Mouse (Mus musculus): Measurements from ENCODE around the gene Atxn2. TPM values are rescaled to one million over a fixed set of nuclear protein-coding genes. Genes with fewer than 3 reads are reported as not detected.

Atxn2 gene
- polyA plus RNA-seq, 1 experiment: 139 TPM

DNA sequence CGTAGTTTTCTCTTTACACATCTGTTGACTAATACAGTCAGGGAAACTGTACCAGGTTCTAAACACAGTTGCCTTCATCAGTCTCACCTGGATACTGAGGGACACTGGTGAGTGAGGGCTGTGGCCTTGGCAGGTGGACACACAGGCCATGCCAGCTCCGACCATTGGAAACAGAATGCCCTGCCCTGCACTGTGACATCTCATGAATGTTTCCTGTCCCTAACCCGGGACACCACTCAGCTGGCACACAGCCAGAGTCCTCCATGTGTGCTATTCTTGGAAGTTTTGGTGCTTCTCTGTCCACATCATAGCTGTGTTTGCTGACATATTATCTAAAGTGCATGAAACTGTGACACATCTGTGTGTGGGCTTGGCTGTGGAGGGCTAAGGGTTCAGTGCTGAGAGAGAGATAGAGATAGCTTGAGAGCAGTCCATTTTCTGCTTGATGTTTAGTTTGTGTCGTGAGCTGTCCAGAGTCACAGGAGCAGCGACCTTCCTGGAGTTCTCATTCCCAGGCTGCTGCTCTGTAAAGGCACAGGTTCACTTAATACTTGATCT, 98.6 kb downstream of the Atxn2 start:
- TF ChIP-seq POLR2A (IDR thresholded peaks at IDR 0.05; ENCODE audit: extremely low read depth, insufficient read depth, low read length): no peak
- TF ChIP-seq CTCF (IDR thresholded peaks at IDR 0.05; ENCODE audit: extremely low read depth, insufficient read depth, low read length): no peak
- Histone ChIP-seq H3K27ac (ENCODE audit: insufficient read depth, low read length) (no peak overlapping the region), H3K4me1 (ENCODE audit: control insufficient read depth, insufficient read depth, low read length) (peaks cover 14% of the 10 kb centered on the region), H3K4me3 (ENCODE audit: insufficient read depth, low read length) (no peak overlapping the region)

DNA sequence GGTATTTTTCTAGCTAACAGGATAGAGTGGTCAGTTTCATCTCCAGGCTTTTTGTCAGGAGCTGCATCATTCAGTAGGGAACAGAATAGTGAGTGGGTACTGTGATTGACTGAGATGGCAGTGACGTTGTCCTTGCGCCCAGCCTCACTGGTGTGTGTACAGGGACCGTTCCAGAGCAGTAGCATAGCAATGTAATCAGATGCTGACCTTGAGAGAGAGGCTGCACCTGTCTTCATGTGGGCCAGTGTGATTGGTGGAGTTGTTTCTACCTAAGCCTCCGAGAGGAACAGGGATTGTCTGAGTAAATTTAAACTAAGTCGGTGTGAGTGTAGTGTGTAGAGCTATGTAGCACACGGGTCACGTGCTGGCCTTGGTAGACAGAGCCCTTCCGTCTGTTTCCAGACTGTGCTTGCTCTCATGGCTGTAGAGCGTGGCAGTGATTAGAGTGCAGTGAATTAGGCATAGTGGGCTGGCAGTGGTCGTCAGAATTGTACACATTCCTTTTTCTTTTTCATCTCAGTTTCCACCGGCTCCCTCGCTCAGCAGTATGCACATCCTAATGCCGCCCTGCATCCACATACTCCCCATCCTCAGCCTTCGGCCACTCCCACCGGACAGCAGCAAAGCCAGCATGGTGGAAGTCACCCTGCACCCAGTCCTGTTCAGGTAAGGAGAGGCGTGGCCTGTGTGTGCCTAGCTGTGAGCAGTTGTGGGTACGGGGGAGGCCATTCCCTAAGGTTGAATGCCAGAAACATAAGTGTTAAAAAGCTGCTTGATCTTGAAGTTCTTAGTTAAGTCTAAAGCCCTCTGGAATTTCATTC, 99.4 kb downstream of the Atxn2 start:
- no peak for TF ChIP-seq CTCF (IDR thresholded peaks at IDR 0.05; ENCODE audit: extremely low read depth, insufficient read depth, low read length)
- TF ChIP-seq POLR2A (IDR thresholded peaks at IDR 0.05; ENCODE audit: extremely low read depth, insufficient read depth, low read length): no peak
- H3K4me1 ChIP-seq (ENCODE audit: control insufficient read depth, insufficient read depth, low read length): peaks cover 14% of the 10 kb centered on the region
- no peak overlapping the region for H3K4me3 ChIP-seq (ENCODE audit: insufficient read depth, low read length)
- H3K27ac ChIP-seq (ENCODE audit: insufficient read depth, low read length): no peak overlapping the region

DNA sequence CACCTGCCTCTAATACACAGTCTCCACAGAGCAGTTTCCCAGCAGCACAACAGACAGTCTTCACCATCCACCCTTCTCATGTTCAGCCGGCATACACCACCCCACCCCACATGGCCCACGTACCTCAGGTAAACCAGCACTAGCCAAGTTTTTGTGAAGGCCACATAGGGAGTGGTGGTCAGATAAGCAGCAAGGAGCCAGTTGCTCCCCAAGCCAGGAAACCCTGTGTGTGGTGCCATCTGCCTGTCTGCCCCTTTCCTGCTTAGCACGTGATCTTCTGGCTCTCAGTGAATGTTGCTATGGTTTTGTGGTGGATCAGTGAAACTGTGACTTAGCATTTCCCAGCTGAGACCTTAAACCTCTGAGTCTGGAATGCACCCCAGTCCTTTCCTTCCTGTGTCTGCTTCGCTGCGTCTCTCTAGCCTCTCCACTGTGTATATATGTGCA, 100.4 kb downstream of the Atxn2 start:
- peaks cover 14% of the 10 kb centered on the region for H3K4me1 ChIP-seq (ENCODE audit: control insufficient read depth, insufficient read depth, low read length)
- no peak for TF ChIP-seq CTCF (IDR thresholded peaks at IDR 0.05; ENCODE audit: extremely low read depth, insufficient read depth, low read length)
- TF ChIP-seq POLR2A (IDR thresholded peaks at IDR 0.05; ENCODE audit: extremely low read depth, insufficient read depth, low read length): no peak
- H3K4me3 ChIP-seq (ENCODE audit: insufficient read depth, low read length): no peak overlapping the region
- H3K27ac ChIP-seq (ENCODE audit: insufficient read depth, low read length): peak overlapping the region; percentile 30; the same call in 1 of the 2 replicates

DNA sequence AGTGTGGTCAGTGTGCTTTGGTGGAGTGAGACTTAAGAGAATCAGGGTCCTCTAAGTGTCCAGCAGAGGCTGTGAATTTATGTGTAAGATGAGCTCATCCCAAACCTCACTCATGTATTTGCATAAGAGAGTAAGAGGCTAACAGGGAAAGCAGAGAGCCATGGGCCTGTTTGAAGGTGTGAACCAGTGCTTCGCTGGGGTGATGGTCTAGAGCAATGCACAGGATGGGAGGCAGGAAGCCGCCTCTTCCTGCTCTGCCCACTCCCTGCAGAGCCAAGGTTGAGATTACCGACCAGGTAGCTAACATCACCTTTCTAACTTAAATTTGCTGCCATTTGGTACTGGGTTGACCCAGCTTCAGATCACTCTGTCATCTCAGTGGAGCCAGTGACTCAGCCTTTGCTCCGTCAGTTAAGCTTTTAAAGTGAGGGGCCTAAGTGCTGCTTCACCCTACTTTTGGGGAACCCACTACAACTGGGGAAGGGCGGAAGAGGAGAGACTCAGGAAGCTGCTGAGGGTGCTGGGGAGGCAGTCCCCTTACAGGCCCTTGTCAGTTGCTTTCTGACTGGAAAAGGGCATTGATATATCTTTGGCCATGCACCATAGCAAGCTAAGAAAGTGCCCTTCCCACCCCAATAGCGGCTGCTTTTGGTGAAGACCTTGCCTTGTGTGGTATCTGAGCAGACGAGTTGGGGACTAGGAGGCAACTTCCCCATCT, 101.5 kb downstream of the Atxn2 start:
- H3K4me3 ChIP-seq (ENCODE audit: insufficient read depth, low read length): no peak overlapping the region
- no peak overlapping the region for H3K27ac ChIP-seq (ENCODE audit: insufficient read depth, low read length)
- TF ChIP-seq CTCF (IDR thresholded peaks at IDR 0.05; ENCODE audit: extremely low read depth, insufficient read depth, low read length): no peak
- no peak for TF ChIP-seq POLR2A (IDR thresholded peaks at IDR 0.05; ENCODE audit: extremely low read depth, insufficient read depth, low read length)
- H3K4me1 ChIP-seq (ENCODE audit: control insufficient read depth, insufficient read depth, low read length): peaks cover 13% of the 10 kb centered on the region

DNA sequence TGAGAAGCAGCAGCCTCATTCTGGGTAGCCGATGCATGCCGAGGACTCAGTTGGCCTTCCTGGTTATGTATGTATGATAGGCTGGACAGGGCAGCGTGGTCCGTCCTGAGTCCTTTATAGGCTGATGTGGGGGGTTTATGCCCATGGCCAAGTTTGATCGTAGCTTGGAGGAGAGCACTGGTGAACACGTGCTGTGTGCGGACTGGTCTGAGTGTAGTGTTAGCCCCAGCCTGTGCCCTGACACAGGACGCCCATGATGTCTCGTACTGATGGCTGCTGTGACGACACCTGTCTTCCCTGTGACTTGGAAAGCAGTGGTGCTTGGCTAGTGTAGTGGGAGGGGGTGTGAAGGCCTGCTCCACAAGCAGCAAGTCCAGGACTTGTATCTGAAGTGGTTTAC, 102.6 kb downstream of the Atxn2 start:
- Histone ChIP-seq H3K27ac (ENCODE audit: insufficient read depth, low read length) (no peak overlapping the region), H3K4me1 (ENCODE audit: control insufficient read depth, insufficient read depth, low read length) (peaks cover 13% of the 10 kb centered on the region), H3K4me3 (ENCODE audit: insufficient read depth, low read length) (no peak overlapping the region)
- no peak for TF ChIP-seq POLR2A (IDR thresholded peaks at IDR 0.05; ENCODE audit: extremely low read depth, insufficient read depth, low read length)
- no peak for TF ChIP-seq CTCF (IDR thresholded peaks at IDR 0.05; ENCODE audit: extremely low read depth, insufficient read depth, low read length)

DNA sequence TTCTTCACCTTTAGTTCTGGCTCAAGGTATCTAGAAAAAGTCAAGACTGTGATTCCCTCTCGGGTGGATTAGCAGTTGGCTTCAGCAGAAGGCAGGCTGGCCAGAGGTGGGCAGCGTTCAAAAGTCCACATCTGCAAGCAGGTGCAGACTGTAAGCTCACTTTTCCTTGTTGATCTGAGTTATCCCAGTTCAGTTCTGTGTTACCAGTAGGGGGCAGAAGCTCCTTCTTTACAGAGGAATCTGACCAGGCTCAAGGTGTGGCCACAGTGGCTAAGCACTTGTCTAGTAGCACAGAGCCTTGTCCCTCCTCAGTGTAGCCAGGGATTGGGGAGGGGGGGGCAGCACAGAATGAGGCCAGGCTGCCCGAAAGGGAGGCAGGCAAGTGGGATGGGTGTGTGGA, 103.9 kb downstream of the Atxn2 start:
- H3K4me3 ChIP-seq (ENCODE audit: insufficient read depth, low read length): no peak overlapping the region
- no peak overlapping the region for H3K27ac ChIP-seq (ENCODE audit: insufficient read depth, low read length)
- TF ChIP-seq CTCF (IDR thresholded peaks at IDR 0.05; ENCODE audit: extremely low read depth, insufficient read depth, low read length): peak; percentile 56
- no peak for TF ChIP-seq POLR2A (IDR thresholded peaks at IDR 0.05; ENCODE audit: extremely low read depth, insufficient read depth, low read length)
- H3K4me1 ChIP-seq (ENCODE audit: control insufficient read depth, insufficient read depth, low read length): peaks cover 13% of the 10 kb centered on the region

DNA sequence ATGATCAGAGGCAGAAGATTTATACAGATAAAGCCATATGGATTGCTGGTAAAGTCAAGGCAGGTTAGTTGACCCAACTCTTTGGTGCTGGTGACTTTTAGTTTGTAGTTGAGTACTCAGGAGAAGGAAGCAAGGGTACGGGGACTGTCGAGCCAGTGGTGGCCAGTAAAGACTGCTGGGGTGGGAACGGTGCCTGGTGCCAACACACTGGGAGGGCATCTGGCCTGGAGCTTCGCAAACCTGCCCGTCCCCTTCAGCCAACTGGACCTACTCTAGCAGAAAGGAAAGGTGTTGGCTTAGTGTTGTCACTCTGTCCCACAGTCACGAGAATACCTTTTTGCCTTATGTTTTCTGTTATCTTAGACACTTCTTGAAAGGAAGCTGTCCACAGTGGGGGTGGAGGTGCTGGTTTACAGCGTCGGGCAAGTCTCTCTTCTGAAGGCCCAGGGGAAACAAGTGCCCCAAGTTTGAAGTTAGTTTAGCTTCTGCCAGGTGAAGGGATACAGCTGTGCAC, 104.8 kb downstream of the Atxn2 start:
- TF ChIP-seq CTCF (IDR thresholded peaks at IDR 0.05; ENCODE audit: extremely low read depth, insufficient read depth, low read length): no peak
- no peak for TF ChIP-seq POLR2A (IDR thresholded peaks at IDR 0.05; ENCODE audit: extremely low read depth, insufficient read depth, low read length)

DNA sequence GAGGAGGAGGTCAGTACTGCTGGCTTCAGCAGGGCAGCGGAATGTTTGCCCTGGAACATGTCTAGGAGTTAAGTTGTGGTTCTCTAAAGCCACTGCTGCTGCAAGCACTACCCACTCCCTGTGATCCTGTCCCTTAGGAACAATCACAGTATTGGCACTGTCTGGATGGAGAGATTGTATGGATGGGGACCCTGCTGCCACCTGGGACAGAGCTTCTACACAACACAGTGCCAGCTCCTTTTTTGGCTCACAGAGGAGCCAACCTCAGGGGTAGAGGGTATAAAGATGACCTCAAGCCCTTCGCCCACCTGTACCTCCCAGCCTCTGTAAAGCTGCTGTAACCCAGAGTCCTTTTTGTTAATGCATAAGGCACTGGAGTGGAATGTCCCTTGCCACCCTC, 105.5 kb downstream of the Atxn2 start:
- Histone ChIP-seq H3K4me1 (ENCODE audit: control insufficient read depth, insufficient read depth, low read length) (peaks cover 8% of the 10 kb centered on the region), H3K4me3 (ENCODE audit: insufficient read depth, low read length) (no peak overlapping the region), H3K27ac (ENCODE audit: insufficient read depth, low read length) (no peak overlapping the region)
- no peak for TF ChIP-seq POLR2A (IDR thresholded peaks at IDR 0.05; ENCODE audit: extremely low read depth, insufficient read depth, low read length)
- TF ChIP-seq CTCF (IDR thresholded peaks at IDR 0.05; ENCODE audit: extremely low read depth, insufficient read depth, low read length): no peak

More for the DNA sequence above, 104.8 kb downstream of the Atxn2 start:
- H3K4me1 ChIP-seq (ENCODE audit: control insufficient read depth, insufficient read depth, low read length): peaks cover 10% of the 10 kb centered on the region
- H3K4me3 ChIP-seq (ENCODE audit: insufficient read depth, low read length): no peak overlapping the region
- H3K27ac ChIP-seq (ENCODE audit: insufficient read depth, low read length): no peak overlapping the region

DNA sequence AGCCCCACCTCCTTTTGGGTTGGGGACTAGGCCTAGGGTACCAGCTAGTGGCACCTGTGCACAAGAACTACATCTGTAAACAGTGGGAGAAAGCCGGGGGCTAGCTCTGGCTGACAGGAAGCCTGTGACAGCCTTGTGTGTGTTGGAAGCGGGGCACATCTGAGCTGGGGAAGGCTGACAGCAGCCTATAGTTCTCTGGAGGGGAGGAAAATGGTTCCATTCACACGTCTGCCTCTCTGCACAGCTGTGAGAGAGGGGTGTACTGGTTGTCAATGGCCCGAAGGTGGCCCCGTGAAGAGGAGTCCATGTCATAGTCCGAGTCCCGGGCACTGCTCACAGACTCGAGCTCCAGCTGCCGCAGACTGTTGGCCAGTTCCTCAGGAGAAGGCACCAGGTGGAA, 106.4 kb downstream of the Atxn2 start:
- Histone ChIP-seq H3K27ac (ENCODE audit: insufficient read depth, low read length) (no peak overlapping the region), H3K4me1 (ENCODE audit: control insufficient read depth, insufficient read depth, low read length) (peaks cover 2% of the 10 kb centered on the region), H3K4me3 (ENCODE audit: insufficient read depth, low read length) (no peak overlapping the region)
- TF ChIP-seq POLR2A (IDR thresholded peaks at IDR 0.05; ENCODE audit: extremely low read depth, insufficient read depth, low read length) (no peak), CTCF (IDR thresholded peaks at IDR 0.05; ENCODE audit: extremely low read depth, insufficient read depth, low read length) (no peak)
